ENCODE assay signal across 8 mouse cellular contexts in the genomic region with DNA sequence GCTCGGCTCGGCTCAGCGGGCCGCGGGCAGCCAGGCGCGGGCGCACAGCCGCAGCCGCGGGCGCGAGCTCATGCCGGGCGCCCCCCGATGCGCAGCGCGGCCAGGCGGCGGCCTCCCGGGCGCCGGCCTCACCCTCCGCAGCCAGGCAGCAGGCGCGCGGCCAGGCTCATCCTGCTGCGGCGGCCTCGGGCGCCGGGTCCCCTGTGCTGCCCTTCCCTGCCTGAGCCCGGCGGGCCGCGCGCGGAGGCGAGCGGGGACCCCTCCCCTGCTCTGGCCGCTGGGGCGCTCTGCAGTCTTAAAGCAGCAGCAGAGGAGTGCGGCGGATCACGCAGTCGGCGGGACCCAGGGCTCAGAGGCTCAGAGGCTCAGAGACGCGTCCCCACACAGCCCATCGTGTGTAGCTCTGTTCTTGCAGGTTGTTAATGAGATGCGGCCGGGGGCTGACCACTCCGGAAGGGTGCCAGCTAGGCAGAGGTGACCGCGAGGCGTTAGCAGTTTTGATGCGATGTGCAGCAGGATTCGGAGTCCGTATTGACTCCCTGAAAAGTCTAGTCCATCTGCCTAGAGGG. TPM values are rescaled to one million over a fixed set of nuclear protein-coding genes. Genes with fewer than 3 reads are reported as not detected.
A peak's percentile ranks its signal among the peaks of the same experiment; 100 is the strongest.
DNase-seq lines count a peak whose midpoint lies in the region; ATAC-seq and TF ChIP-seq lines count a peak whose summit lies in the region.

A gene (minus strand): TSS at position 240 of the 569 bp plus-strand sequence.

- H3K4me2 ChIP-seq in kidney, embryonic 14.5 days (replicated peaks; ENCODE audit: low read depth, low read length), result peak within 1 kb of the TSS; percentile 99

- no peaks in the 10 kb centered on the region for H3K36me3 ChIP-seq in kidney, embryonic 14.5 days (ENCODE audit: control insufficient read depth, insufficient read depth, low read length)
- H3K36me3 ChIP-seq in kidney, adult 2 months (ENCODE audit: control insufficient read depth, insufficient read depth, low read length), result no peaks in the 10 kb centered on the region

- intact Hi-C loops in left cerebral cortex, postnatal 14 days (cut with DNase I), result loop anchor here (5.0 kb wide), 2 partner anchors 102 to 122 kb away; no protein-coding TSS in a partner anchor

- peaks cover 61% of the 10 kb centered on the region for H3K27me3 ChIP-seq in kidney, embryonic 14.5 days (ENCODE audit: control insufficient read depth, insufficient read depth, low read length)
- no peaks in the 10 kb centered on the region; the same call in 1 of the 2 replicates for H3K27me3 ChIP-seq in kidney, adult 2 months (replicated peaks; ENCODE audit: control insufficient read depth, insufficient read depth, low read length)

- H3K27ac ChIP-seq in kidney, embryonic 14.5 days (ENCODE audit: low read depth, low read length), result no peak within 1 kb of the TSS
- H3K27ac ChIP-seq in kidney, adult 2 months (ENCODE audit: insufficient read depth, low read depth, low read length), result no peak within 1 kb of the TSS
- H3K27ac ChIP-seq in olfactory bulb, adult 2 months (ENCODE audit: insufficient read depth, low read depth, low read length), result peak within 1 kb of the TSS; percentile 99

- H3K4me1 ChIP-seq in kidney, embryonic 14.5 days (ENCODE audit: control insufficient read depth, insufficient read depth, low read length), result no peaks in the 10 kb centered on the region
- no peaks in the 10 kb centered on the region for H3K4me1 ChIP-seq in kidney, adult 2 months (ENCODE audit: control insufficient read depth, insufficient read depth, low read length)
- peaks cover 16% of the 10 kb centered on the region for H3K4me1 ChIP-seq in olfactory bulb, adult 2 months (ENCODE audit: control insufficient read depth, insufficient read depth, low read length)

- under 1% methylated on average over 49 of the region's 60 CpGs for WGBS in kidney, embryonic 14.5 days
- WGBS in kidney, adult 2 months, result 10% methylated on average over 60 of the region's 60 CpGs
- 9% methylated on average over 60 of the region's 60 CpGs for WGBS in olfactory bulb, adult 2 months

- no peak for TF ChIP-seq CTCF in kidney, adult 2 months (conservative IDR thresholded peaks at IDR 0.05; ENCODE audit: insufficient read depth, insufficient read length, low read depth, low read length)
- no peak for TF ChIP-seq CTCF in brain, embryonic 14.5 days (IDR thresholded peaks at IDR 0.05; ENCODE audit: borderline replicate concordance, extremely low read depth, insufficient read depth, insufficient read length)
- TF ChIP-seq CTCF in olfactory bulb, adult 2 months (IDR thresholded peaks at IDR 0.05; ENCODE audit: insufficient read depth, low read depth, low read length), result no peak

- TF ChIP-seq POLR2A in kidney, adult 2 months (IDR thresholded peaks at IDR 0.05; ENCODE audit: low read depth, low read length), result no peak
- TF ChIP-seq POLR2A in brain, embryonic 14.5 days (IDR thresholded peaks at IDR 0.05; ENCODE audit: borderline replicate concordance, extremely low read depth, insufficient read depth, insufficient read length, poor library complexity, severe bottlenecking), result 0 out of 2 replicates have a peak, but pooled peaks have one; percentile 24
- TF ChIP-seq POLR2A in olfactory bulb, adult 2 months (IDR thresholded peaks at IDR 0.05; ENCODE audit: insufficient read depth, low read depth, low read length), result 0 out of 2 replicates have a peak, but pooled peaks have one; percentile 13

- no peaks in the 10 kb centered on the region for H3K9me3 ChIP-seq in kidney, embryonic 14.5 days (ENCODE audit: control insufficient read depth, low read length)

- peak within 1 kb of the TSS; percentile 50 for H3K4me3 ChIP-seq in kidney, embryonic 14.5 days (ENCODE audit: low read length)
- H3K4me3 ChIP-seq in kidney, adult 2 months (ENCODE audit: insufficient read depth, low read depth, low read length), result no peak within 1 kb of the TSS
- peak within 1 kb of the TSS; percentile 96 for H3K4me3 ChIP-seq in olfactory bulb, adult 2 months (ENCODE audit: insufficient read depth, low read depth, low read length)

- peak within 1 kb of the TSS; percentile 42 for H3K9ac ChIP-seq in kidney, embryonic 14.5 days (ENCODE audit: low read depth, low read length)

- no peak for DNase-seq in kidney, adult 2 months
- peak; percentile 77 for DNase-seq in brain, embryonic 14.5 days (ENCODE audit: low read depth)
- DNase-seq in frontal cortex, adult 2 months (ENCODE audit: extremely low spot score in 1 of 2, low spot score in 1 of 2), result peak in 1 of 2 experiments; percentile 45
- peak; percentile 47 to 54 for DNase-seq in left cerebral cortex, postnatal 14 days (ENCODE audit: low spot score in 2 of 2)
- no peak for DNase-seq in T-cell, adult 2 months (ENCODE audit: low spot score)
- no peak for DNase-seq in kidney, postnatal 36 days

- peak; percentile 78 for ATAC-seq in kidney, embryonic 14.5 days (ENCODE audit: low FRiP score, low TSS enrichment)

RNA-seq across cellular contexts. Expression of the gene that starts here (rescaled TPM):
- 0.07 TPM in 1 of 2 replicates, not detected in the other for polyA plus RNA-seq in kidney, embryonic 14.5 days (2014; fragmentation: Nextera tagmentation; extraction: Ambion mirVana)
- polyA plus RNA-seq in kidney, adult 2 months (2012; rRNA removed), result 0.06 TPM in 1 of 2 replicates, not detected in the other
- 15.8 and 32.8 TPM in 2 replicates for polyA plus RNA-seq in brain, embryonic 14.5 days (2012; rRNA removed)
- 21.5 and 23.6 TPM in 2 replicates for polyA plus RNA-seq in frontal cortex, adult 2 months (2012; rRNA removed)
- 10 to 100 TPM; 42.4 to 48.2 TPM for total RNA-seq in left cerebral cortex, postnatal 14 days (2021)
- polyA plus RNA-seq in olfactory bulb, adult 2 months (2012; ENCODE audit: insufficient read depth, insufficient read length, low replicate concordance, missing spikeins), result 97.5 TPM in 1 of 2 replicates, not detected in the other

Comparison
In these comparisons a context has a peak if more than half of its experiments do, and no peak if none do; other contexts are left out.
1. RNA of the gene that starts here (polyA plus RNA-seq): 97.5 TPM in olfactory bulb, adult 2 months, 15.8 to 32.8 TPM in brain, embryonic 14.5 days and 21.5 to 23.6 TPM in frontal cortex, adult 2 months; 0.06 TPM in kidney, adult 2 months and 0.07 TPM in kidney, embryonic 14.5 days; every median in the first group is over 10 times any median in the second.
2. Peak in ATAC-seq, H3K4me3 ChIP-seq, H3K9ac ChIP-seq and H3K4me2 ChIP-seq in kidney, embryonic 14.5 days; RNA of the gene not detected or under 1 TPM.
3. DNase-seq: peak in brain, embryonic 14.5 days (single experiment) and left cerebral cortex, postnatal 14 days (2 of 2); none in kidney, adult 2 months (single experiment), T-cell, adult 2 months (single experiment) and kidney, postnatal 36 days (0 of 2).